Mouse (Mus musculus): ENCODE results near the gene Arntl2. TPM values are rescaled to one million over a fixed set of nuclear protein-coding genes. Genes with fewer than 3 reads are reported as not detected.

Arntl2 gene
- total RNA-seq, 4 experiments from 2014 or later: 1.6 to 6.4 (median 3.4) TPM

DNA sequence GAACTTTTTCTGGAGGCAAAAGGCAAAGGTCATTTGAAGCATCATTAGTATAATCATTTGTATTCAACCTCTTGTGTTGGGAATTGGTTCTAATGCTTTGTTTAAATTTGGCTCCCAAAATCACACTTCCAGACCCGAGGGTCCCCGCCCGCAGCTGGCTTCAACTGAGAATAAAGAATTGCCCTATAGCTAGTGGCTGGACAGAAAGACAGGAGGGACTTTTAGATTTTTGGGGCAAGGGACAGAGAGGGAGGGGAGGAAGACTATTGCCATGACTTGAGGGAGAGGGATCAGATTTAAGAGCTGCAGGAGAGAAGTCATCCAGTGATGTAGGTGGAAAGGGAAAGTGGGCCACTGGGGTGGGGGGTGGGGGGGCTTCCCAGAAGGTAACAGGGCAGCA is 14.3 kb upstream of the Arntl2 start:
- no peak for DNase-seq

DNA sequence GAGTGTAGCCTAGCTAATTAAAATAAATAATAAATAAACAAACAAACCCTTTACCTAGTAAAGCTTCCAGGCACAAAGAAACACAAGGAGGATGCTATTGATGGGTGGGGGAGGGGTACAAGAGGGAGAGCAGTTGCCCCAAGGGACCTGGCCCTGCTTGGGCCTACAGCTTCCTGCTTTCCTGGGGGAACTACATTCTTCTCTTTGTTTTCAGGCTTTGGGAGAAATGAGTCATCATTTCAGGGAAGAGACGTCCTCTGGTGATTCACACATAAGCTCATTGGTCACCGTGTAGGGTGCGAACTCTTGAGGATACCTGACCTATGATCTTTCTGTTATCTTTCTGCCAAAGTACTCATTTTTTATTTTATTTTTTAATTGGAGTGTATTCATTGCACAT is 2.3 kb upstream of the Arntl2 start:
- DNase-seq: no peak

GRCm38 (mm10) chr6:146795166-146795923 is 510 bp upstream of the Arntl2 start:
- no peak for DNase-seq

GRCm38 (mm10) chr6:146797446-146797845 is 1.6 kb downstream of the Arntl2 start:
- DNase-seq: no peak

DNA sequence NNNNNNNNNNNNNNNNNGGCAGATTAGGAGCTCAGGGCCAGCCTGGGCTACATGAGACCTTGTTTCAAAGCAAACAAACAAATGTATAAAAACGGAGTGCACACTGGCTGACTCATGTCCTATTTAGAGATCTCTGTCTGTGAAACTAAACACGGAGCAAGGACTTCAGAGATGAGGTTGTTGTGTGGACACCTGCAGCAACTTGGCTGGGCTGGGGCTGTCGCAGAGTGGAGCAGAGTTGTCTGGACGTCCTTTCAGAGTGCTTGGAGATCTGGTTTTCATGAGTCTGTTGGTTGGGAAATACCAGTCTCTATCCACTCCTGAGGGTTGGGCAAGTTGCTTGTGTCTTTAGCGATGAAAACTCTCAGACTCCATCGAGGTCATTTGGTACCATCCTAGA is 14.1 kb downstream of the Arntl2 start:
- DNase-seq: no peak

- no peak for DNase-seq
These were observed 17.2 kb downstream of the Arntl2 start for GRCm38 (mm10) chr6:146813007-146813406.

GRCm38 (mm10) chr6:146820177-146820965 is 24.5 kb downstream of the Arntl2 start:
- no peak for DNase-seq

- DNase-seq: no peak
These were observed 26.1 kb downstream of the Arntl2 start for GRCm38 (mm10) chr6:146821958-146822357.

GRCm38 (mm10) chr6:146824727-146825486 is 29.1 kb downstream of the Arntl2 start:
- no peak for DNase-seq

DNA sequence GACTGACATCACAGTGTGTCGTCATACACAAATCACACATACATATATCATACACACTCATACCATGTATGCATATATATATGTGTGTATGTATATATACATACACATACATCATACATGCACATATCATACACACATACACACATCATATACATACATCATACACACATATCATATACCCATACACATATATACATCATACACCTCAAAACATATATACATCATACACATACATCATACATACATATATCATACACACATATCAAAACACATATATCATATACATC is 29.6 kb downstream of the Arntl2 start:
- no peak for DNase-seq

- DNase-seq: no peak
These were observed 35.5 kb downstream of the Arntl2 start for GRCm38 (mm10) chr6:146831320-146831719.

DNA sequence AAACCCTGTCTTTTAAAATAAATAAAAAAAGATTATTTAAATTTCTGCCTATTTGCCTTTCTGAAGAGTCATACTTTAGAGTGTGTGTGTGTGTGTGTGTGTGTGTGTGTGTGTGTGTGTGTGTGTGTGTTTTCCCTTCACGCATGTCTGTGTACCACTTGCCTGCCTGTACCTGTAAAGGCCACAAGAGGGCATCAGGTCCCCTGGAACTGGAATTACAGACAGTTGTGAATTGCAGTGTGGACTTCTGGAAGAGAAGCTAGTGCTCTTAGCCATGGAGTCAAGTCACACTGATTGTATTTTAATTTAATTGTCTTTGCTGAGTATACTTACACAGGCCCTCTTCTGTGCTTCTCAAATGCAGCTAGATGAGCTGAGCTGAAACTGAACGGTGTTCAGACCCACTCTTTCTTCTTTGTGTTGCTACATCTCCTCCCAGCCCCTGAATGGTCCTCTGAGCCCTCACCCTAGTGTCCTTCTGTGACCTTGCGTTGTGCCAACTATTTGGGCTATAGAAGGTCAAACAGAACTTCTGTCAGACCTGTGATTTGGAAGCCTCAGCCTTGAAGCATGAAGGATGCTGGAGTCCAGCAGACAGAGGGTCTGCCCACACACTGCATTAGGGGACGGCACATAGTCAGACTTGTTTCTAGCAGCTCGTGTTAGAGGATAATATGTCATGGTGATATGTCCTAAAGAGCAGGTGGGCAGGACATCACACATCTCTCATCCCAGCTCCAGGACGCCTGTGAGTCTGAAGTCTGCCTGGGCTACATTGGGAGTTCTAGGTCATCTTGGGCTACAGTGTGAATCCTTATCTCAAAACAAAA is 37.8 kb downstream of the Arntl2 start:
- no peak for DNase-seq

GRCm38 (mm10) chr6:146834342-146834741 is 38.5 kb downstream of the Arntl2 start:
- no peak for DNase-seq

- no peak for DNase-seq
These were observed 39.9 kb downstream of the Arntl2 start for GRCm38 (mm10) chr6:146835784-146836183.

DNA sequence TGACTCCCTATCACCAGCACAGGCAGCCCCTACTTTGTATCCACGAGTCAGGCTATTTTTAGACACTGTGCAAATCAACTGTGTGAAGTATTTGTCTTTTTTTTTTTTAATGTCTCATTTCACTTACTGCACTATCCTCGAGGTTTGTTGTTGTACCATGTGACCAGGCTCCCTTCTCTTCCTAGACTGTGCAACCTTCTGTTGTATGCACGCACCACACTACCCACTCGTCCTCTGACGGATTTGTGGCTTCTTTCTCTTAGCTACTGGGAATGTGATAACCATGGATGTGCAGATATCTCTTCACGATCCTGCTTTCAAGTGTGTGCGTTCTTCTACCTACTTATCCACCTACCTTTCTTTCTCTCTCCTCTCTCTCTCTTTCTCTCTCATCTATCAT is 41.5 kb downstream of the Arntl2 start:
- no peak for DNase-seq

DNA sequence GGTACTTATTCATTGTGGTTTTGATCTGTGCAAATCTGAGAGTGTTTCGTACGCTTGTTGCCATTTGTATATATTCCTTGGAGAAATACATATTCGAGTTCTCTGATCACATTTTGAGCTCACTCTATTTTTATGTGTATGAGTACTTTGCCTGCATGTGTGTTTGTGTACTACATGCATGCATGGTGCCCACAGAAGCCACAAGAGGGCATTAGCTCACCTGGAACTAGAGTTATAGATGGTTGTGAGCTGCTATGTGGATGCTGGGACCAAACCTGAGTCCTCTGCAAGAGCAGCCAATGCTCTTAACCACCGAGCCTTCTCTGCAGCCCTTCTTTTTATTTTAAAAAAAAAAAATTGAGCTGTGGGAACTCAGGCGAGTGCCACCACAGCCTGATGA is 42.5 kb downstream of the Arntl2 start:
- DNase-seq: no peak

DNA sequence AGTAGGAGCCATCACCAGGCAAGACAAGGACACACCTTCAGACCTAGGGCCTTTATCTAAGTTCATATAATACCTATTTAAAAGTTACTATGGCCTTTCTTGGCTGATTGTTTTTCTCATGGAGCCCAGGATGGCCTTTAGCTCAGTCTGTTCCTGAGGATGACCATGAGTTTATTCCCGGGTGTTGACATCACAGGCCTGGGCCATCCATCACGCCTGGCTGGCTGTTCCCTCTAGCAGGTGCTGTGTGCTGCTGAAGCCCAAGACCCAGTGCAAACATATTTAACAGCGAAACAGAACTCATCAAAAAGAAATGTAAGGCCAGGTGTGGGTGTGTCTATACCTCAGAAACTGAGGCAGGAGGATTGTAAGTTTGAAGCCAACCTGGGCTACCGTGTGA is 43.0 kb downstream of the Arntl2 start:
- no peak for DNase-seq

GRCm38 (mm10) chr6:146844867-146845266 is 49.0 kb downstream of the Arntl2 start:
- no peak for DNase-seq

DNA sequence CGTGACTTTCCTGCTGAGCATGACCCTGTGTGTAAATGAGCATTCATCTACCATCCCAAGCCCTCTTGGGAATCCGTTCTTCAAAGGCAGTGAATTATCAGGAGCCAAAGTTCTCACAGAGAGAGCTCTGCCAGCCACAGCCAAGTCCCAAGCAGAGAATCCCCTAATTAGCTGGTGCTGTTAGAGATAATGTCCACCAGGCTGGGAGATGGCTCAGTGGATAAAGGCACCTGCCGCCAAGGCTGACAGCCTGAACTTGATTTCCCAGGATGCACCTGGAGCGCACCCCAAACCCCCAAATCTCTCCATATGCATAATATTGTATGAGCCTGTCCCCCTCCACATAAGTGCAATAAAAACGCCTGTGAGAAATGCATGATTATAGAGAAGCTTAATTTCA is 49.5 kb downstream of the Arntl2 start:
- no peak for DNase-seq

GRCm38 (mm10) chr6:146845961-146846750 is 50.3 kb downstream of the Arntl2 start:
- DNase-seq: peak; percentile 80

GRCm38 (mm10) chr6:146847402-146847801 is 51.5 kb downstream of the Arntl2 start:
- DNase-seq: no peak

DNA sequence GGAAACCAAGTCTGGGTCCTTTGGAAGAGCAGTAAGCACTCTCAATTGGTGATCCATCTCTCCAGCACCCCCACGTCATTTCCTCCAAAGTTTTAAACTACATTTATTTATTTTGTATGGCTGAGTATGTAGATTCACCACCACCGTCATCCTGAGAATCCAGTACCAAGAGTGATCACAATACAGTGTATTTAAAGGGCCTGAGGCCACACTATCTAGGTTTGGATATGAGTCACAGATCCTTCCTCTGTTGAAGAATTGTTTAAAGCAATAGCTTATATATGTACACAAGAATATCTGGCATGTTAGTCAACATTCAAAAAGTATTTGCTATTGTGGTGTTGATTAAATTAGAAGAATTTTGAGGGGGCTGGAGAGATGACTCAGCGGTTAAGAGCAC is 52.4 kb downstream of the Arntl2 start:
- DNase-seq: no peak

Data from adrenal gland, adult 8-10 months (tissue).